Mouse (Mus musculus) regulatory T cell (primary cell): ENCODE measurements around the gene Rbfox3.

ENCODE experiments used
- in situ Hi-C: fragments of 300-600 bp; cut with MboI, MseI; formaldehyde crosslinking; loops from one replicate; pipeline ENCODE4 v1.15.1; 2025; ENCODE audit warnings: high pct_unique_total_duplicates

The Rbfox3 gene

DNA sequence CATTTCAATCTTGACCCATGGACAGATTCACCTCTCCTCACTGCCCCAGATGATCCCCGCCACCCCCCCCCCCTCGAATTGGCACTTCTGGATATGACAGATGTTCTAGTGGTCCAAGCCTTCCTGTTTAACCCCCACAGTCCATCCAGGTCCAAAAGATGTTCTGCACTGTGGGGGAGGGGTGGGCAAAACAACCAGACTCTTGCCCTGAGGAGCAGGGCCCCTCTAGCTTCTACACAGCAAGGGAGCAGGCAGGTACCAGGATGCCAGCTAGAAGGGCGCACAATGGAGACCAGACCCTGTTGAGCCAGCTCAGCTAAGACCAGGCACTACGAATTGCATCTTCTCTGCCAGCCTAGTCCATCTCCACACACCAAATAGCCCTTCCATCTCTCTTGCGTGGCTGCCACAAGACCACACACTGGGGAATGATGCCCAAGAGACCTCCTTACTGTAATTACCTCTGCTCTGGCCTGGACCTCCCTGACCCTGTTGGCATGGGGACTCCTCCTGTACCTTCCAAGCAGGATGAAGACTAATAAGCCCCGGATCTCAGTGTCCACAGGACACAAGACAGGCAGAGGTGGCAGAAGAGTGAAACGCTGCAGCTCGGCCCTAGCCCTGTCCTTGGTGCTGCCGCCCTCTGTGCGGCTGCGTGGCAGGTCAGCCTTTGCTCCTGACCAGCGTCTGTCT is 5.1 kb downstream of the Rbfox3 start:
- in situ Hi-C loops = loop anchor here (10.0 kb wide), 1 partner anchor 1479 kb away; no protein-coding TSS in a partner anchor

DNA sequence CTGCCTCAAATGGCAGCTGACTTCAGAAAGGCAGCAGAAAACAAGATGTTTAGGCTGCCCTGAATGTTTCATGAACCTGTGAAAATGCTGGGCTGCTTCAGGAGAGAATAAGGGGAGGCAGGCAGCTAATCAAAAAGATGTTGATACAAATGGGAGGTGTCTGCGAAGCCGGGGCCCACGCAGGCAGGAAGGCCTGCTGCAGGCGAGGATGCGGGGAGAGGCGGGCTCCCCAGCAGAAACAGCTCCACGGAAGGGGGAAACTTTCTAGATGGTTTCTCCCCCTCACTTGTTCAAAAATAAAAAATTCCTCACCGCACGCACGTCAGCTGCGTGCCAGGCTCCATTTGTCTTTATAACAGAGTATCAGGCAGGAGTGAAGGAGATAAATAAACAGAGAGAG is 5.7 kb downstream of the Rbfox3 start:
- in situ Hi-C loops = loop anchor here (10.0 kb wide), 1 partner anchor 1479 kb away; no protein-coding TSS in a partner anchor

DNA sequence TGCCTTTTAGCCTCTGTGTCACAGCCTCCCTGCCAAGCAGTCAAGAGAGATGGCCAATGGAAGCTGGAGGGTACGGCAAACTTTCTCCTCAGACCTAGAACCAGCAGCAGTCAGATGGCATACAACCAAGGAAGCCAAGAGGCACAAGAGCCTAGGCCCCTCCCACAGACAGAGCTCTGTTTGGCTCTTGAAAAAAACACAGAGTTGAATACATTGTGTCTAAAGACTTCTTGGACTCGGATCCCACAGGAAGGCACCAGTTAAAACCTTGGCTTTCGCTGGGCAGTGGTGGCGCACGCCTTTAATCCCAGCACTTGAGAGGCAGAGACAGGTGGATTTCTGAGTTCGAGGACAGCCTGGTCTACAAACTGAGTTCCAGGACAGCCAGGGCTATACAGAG is 7.1 kb downstream of the Rbfox3 start:
- in situ Hi-C loops = loop anchor here (10.0 kb wide), 1 partner anchor 1481 kb away; no protein-coding TSS in a partner anchor

DNA sequence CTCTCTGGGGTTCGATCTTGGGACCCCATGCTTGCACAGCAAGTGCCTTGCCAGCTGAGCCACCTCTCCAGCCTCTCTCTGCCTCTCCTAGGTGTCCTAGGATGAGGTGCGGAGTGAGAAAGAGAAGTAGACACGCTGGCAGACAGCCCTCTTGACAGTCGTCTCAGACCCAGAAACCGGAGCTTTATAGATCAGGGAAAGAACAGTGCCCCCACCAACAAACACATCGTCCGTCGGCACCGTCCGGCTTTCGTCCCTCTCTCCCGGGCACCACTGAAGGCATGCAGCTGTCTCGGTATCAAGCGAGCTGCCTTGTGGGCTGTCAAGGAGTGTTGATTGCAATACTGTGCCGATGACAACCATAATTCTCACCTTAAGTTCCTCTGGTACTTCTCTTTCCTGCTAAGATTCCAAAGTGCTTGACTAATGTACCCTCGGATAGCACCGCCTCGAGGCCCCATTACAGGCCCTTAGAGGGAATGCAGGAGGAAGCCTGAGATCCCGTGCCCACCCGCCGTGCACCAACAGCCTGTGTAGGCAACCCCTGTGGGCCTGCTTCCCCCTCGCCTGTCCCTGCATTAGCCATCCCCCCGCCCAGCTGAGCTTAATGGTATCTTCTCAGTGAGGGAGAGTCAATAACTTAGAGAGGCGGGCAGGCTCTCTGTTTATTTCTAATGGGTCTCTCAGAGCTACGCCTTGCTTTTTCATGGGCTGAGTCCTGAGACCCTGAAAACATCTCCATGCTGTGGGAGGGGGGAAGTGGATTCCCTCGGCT is 11.4 kb downstream of the Rbfox3 start:
- in situ Hi-C loops = loop anchor here (10.0 kb wide), 1 partner anchor 1485 kb away; no protein-coding TSS in a partner anchor

DNA sequence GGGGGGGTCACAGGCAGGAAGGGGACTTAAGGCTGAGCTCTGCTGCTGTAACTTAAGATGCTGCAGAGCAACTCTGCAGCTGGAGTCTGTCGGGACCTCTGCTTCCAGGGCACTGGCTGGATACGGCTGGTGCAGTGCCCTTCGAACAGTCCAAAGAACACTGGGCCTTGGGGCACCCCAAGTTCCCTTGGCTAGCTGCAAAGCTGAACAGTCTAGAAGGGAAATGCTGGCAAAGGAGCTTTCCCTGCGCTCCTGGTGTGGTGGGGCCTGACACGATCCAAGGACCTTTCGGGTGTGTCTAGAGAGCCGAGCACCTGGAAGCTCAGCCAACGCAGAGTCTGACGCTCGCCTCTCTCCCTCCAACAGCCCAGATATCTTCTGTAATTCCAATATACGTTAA is 12.8 kb downstream of the Rbfox3 start:
- in situ Hi-C loops = no loop called here

DNA sequence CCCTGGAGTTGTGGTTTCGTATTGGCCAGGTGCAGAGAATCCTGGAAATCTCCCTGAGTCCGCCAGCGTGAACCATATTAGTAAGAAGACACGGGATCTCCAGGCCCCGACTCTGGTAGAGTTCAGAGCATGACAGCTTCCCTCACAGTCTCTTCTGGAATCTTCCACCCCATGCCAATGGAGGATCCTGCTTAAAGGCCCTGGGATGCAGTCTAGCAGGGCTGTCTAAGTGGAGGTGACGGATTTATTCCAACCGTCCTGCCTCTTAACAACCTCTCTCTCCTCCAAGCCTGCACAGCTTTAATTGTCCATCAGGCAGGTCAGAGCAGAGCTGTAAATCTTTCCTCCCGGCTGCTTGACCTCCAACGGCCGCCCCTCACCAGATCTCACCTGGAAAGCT is 13.2 kb downstream of the Rbfox3 start:
- in situ Hi-C loops = no loop called here

DNA sequence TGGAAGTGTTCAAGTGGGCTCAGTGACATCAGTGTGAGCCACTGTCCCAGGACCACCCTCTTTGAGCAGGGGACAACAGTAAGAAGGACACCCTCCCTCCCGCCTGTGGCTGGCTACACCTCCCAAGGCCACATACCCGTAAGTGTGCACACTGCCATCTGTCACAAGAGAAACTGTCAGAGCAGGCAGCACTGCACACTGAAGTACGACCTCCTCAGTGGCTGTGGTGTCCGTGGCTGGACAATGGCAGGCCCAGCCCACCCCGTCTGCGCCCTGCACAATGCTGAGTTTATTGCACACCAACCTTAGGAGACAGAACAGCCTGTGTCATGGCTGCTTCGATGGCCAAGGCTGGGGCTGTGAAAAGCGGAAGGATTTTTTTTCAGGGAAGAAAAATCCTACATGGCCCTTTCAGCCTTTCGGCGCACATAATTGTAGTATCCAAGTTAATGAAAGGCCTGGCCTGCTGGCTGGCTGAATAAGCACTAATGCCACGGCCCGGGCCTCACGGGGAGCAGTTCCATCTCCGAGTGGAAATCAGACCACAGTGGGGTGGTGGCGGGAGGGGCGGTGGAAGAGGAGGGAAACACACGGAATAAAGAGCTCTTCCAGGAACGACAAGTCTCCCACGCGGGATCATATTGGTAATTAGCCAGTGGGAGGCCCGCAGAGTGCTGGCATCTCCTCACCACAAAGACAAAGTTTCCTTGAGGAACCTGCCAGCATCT is 14.1 kb downstream of the Rbfox3 start:
- in situ Hi-C loops = no loop called here

DNA sequence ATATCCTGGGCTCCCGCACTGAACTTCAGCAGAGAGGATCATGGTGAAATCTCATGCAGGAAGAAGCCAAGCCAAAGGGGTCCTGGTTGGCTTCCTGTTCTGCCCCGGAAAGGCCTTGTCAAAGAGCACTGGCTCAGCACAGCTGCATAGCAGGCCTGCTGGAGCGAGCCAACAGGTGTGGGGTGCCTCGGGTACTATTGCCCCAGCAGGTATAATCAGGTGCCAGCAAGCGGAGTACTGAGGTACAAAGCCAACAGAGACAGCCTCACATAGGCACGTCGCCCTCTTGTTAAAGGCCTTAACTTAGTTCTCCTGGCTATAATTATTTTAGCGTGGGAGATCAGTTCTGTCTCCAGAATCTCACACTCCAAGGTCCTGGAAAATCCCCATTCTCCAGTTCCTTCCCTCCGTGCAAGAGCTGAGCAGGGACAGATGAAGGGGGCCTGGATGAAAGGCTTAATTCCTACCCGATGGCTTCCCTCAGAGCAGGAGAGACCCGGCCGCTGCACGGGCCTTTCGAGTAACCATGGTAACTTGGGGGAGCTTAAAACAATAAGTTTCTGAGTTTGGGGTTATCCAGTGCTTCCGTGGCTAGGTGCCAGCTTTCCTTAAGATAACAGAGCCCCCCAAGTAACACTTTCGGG is 15.2 kb downstream of the Rbfox3 start:
- in situ Hi-C loops = no loop called here

DNA sequence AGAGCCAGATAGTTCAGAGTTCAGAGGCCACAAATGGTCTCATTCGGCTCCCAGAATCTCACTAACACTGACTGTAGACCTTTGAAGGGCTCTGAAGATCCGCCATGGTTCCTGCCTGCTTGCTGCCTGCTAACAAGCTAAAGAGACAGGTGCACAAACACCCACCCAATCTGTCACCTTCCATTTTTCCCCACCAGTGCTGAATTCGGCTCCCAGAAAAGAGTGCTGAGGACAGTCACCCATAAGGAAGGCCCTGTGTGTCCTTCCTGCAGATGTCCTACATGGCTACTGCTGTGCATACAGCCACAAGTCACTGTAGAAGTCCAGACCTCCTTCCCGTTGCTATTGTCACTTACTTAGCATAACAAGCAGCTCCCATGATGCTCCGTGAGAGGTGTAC is 16.6 kb downstream of the Rbfox3 start:
- in situ Hi-C loops = no loop called here

DNA sequence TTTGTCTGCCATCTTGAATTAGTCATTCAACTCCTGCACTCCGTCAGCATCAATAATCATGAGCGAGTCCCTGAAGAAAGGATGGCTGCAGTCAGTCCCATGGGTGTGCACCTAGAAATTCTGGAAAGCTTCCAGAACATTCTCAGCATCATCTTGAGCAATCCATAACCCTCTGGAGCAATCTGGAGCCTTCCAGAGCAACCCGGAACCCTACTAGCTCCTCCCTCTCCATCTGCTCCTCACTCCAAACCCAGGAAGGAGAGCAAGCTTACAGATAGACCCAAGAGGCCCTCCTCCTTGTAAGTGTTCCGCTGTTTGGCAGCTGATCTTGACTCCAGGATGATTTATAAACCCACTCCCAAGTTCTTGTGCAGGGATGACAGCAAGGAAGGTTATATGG is 17.2 kb downstream of the Rbfox3 start:
- in situ Hi-C loops = no loop called here

DNA sequence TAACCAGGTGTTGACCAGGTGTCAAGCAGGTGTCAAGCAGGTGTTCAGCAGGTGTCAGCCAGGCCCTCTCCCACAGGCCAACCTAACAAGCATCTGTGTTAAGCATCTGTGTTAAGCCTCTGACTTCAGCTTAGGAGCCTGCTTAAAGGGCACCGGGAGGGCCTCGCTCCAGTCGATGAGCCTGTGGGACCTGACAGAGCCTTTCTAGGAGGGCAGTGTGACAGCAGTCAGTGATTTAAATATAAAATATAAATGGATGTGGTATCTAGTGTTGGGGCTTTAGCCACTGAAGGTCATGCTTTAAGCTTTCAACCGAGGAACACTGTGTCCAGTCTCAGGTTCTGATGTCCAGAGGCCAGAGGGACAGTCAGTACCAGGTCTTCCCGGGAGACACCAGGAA is 18.5 kb downstream of the Rbfox3 start:
- in situ Hi-C loops = no loop called here

DNA sequence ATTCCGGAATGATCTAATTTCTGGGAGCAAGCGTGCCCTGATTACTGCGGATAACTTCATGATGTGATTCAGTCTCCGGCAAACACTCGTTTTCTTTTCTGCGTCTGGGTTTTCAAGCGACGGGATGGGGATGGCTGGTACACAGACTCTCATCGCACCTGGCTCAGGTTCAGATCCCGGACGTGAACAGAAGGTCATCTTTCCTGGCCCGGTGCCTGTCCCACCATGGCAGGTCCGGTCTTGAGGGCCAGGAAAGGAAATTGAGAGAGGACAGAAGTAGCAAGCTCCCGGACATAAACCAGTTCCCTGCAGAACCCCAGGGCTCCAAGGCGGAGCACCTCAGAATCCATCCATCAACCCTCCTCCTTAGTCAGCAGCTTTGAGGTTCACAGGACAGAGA is 19.9 kb downstream of the Rbfox3 start:
- in situ Hi-C loops = no loop called here

DNA sequence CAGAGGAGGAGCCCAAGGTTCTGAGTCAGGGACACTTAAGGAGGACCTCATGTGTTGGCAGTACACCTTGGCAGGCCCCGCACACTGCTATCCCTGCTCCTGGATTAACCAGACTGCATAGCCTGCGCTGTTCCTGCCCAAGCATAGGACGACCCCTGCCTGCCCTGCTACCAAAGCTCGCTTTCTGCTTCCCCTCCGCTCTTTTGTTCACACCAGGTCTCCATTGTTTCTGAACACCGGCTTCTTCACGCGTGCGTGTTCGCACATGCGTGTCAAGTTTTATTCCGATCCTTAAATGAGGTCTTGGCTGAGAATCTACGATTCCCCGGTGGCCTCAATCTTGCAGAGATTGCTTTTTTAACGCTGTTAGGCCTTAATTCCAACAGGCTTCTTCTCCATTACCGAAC is 20.4 kb downstream of the Rbfox3 start:
- in situ Hi-C loops = no loop called here

DNA sequence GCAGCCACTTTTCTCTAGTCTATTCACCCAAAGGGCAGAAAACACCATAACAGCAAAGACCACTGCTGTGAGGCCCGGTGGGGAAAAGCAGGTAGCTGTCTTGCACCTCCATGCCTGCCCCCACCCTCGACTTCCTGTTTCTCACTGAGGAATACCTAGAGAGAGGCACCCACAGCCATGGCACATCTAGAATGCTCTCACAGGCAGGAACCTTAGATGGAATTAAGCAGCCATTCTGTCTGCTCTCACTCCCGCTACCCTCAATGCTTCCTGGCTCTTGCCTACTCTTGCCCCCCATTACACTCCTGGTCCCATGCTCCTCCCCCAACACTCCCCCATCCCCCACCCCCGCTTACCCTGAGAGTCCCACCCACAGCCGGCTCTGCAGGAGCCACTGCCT is 20.9 kb downstream of the Rbfox3 start:
- in situ Hi-C loops = no loop called here

DNA sequence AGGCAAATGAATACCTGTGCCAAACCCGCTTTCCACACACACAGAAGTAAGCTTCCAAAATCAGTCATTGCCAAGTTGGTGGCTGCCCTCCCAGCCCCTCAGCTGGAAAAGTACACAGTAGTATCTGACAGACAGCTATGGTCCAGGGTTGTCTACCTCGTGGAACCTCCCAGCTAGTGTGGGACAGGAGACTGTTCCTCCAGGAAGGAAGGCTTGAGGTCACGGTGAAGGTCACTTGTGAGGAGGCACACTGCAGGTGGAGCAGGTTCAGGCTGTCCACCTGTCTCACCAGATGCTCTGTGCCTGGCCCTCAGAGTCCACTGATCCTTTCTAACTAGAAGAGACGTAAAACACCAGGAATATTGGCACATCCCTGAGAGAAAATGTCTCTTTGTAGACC is 21.9 kb downstream of the Rbfox3 start:
- in situ Hi-C loops = no loop called here

DNA sequence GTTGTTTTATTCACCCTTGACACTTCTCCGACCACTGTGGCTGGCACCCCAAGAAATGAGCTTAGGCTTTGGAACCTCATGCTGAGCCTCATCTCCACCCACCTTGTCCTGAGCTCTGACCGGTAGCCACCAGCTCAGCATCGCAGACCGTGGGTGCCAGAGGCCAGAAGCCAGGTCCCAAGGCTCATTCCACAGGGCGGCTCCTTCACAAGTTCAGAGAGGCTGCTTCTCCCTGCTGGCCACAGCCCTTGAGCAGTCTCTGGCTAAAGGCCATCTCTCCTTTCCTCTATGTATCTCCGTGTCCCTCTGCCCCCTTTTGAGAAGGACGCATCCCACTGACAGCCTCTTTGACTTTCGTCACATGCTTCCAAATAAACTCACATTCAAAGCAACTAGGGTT is 23.0 kb downstream of the Rbfox3 start:
- in situ Hi-C loops = no loop called here

DNA sequence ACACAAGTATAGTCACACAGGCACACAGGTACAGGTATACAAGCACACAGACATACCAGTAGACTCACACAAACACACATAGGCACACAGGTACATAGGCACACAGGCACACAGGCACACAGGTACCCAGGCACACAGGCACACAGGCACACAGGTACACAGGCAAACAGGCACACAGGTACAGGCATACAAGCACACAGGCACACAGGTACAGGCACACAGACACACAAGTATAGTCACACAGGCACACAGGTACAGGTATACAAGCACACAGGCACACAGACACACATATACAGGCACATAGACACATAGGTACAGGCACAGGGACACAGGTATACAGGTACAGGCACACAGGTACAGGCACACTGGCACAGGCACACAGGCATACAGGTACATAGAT is 24.2 kb downstream of the Rbfox3 start:
- in situ Hi-C loops = no loop called here

DNA sequence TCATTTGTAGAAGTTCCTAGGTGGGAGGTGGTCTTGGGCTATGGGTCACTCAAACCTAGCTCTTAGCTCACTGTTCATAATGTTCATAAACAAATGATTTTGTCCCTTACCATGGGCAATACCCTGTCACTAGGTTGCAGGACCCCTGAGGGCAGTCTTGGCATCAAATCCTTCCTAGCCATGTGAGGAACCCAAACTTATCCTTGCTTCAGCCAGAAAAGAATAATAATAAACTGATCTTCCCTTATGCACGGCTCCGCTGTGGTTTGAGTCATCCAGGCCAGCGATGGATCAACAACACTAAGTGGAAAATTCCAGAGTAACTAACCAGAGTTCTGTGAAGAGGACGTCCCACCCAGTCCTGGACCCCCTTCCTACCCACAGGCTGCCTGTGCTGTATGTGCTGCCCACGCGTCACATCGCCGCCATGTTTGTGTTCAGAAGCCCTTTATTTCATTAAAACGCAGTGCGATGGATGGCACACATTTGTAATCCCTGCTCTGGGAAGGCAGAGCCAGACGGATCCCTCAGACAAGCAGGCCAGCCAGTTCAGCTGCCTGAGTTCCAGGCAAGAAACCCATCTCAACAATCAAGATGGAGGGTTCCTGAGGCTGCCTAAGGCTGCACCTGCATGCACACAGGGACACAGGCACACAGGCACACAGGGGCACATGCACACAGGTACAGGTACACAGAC is 25.0 kb downstream of the Rbfox3 start:
- in situ Hi-C loops = no loop called here

DNA sequence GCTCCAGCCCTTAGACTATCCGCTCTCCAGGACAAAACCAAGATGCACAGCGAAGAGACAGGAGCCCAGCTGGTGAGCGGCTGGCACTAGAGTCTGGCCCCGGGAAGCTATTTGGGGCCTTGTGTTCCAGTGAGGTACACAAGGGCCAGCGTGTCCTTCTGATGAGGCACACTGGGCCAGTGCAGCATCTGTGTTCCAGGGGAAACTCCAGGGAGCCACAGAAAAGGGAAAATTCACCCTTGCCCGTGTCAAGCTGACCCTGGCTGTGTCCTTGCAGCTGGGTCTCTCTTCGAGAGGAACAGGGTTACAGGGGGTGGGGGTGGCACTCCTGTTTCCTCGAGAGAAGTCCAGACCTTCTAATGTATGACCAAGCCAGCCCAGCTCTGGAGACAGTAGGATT is 25.8 kb downstream of the Rbfox3 start:
- in situ Hi-C loops = no loop called here

DNA sequence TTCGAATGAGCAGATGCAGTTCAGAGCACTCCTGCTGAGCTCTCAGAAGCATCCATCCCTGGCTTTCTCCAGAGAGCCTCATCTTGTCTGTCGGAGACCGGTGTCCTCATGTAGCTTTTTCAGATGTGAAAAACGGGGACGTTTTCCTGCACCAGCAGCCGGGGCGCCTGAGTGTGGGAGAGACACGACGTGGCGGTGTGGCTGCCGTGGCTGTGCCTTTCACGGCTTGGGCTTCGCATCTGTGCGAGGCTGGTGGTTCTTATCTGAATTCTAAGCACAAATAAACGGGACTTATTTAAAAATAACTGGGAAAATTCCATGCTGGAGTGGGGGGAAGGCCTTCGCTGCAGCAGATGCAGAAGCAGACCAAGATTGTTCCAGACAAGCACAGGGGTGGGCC is 26.3 kb downstream of the Rbfox3 start:
- in situ Hi-C loops = no loop called here

DNA sequence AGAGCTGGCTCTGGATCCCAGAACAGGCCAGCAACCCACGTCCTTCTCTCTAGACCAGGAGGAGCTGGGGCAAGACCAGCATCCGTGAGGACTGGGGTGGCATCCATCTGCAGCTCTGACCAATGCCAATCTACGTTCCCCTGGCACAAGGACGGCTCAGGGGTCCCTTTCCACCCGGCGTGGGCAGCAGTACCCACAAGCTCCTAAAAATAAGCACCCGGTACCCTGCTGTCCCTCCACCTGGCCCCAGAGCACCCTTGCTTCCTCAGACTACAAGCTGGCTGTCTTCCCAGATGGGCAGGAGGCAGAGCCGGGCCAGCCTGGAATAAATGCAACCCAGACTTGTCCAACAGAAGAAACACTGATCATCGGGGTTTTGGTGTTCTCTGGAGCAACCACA is 28.3 kb downstream of the Rbfox3 start:
- in situ Hi-C loops = no loop called here
